In the genomic region with DNA sequence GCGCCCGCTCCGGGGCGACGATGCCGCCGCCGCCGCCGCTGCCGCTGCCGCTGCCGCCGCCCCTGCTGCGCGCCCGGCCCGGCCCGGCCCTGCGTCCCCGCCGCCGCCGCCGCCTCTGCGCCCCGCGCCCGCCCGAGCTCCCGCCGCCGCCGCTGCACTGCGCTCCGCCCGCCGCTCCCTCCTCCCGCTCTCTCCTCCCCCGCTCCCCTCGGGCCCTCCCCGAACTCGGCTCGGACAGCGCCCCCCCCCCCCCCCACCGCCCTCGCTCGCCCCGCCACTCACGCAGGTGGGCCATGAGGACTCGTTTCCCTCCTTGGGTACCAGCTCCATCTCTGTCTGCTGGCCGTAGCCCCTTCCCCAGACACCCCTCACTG, we compare ENCODE assay signal across 10 mouse cellular contexts. TPM values are rescaled to one million over a fixed set of nuclear protein-coding genes. Genes with fewer than 3 reads are reported as not detected.
A peak's percentile ranks its signal among the peaks of the same experiment; 100 is the strongest.
DNase-seq lines count a peak whose midpoint lies in the region; ATAC-seq and TF ChIP-seq lines count a peak whose summit lies in the region.
"Had no signal": no experiment of that assay in that cellular context is flagged by ENCODE, and none has a peak within 500 bp of the region (broad histone marks: within the 10 kb centered on the region; RNA-seq: fewer than 3 reads in every experiment).

No protein-coding gene starts in this region.

- ATAC-seq in heart, embryonic 12.5 days (ENCODE audit: insufficient number of reproducible peaks, low FRiP score), result no peak
- ATAC-seq in megakaryocyte, adult 5-6 weeks (ENCODE audit: poor library complexity, severe bottlenecking), result no peak

- H3K27me3 ChIP-seq in heart, embryonic 12.5 days (replicated peaks), result peaks cover 87% of the 10 kb centered on the region
- H3K27me3 ChIP-seq in E14TG2a.4 (ENCODE audit: insufficient read depth, low read length), result peaks cover 64% of the 10 kb centered on the region
- H3K27me3 ChIP-seq in embryonic facial prominence, embryonic 10.5 days (replicated peaks; ENCODE audit: low read depth, poor library complexity, severe bottlenecking), result peaks cover 81% of the 10 kb centered on the region
- peaks cover 87% of the 10 kb centered on the region for H3K27me3 ChIP-seq in limb, embryonic 10.5 days (ENCODE audit: low read depth, poor library complexity, severe bottlenecking)

- no peak overlapping the region for H3K27ac ChIP-seq in heart, embryonic 12.5 days (ENCODE audit: poor library complexity, severe bottlenecking)
- no peak overlapping the region; the same call in 1 of the 2 replicates for H3K27ac ChIP-seq in embryonic facial prominence, embryonic 10.5 days (replicated peaks)
- H3K27ac ChIP-seq in limb, embryonic 10.5 days, result no peak overlapping the region

- H3K4me3 ChIP-seq in heart, embryonic 12.5 days, result peak overlapping the region; percentile 58
- H3K4me3 ChIP-seq in E14TG2a.4 (replicated peaks; ENCODE audit: low read length), result peak overlapping the region; percentile 82
- peak overlapping the region; percentile 65 for H3K4me3 ChIP-seq in embryonic facial prominence, embryonic 10.5 days
- peak overlapping the region; percentile 54 for H3K4me3 ChIP-seq in limb, embryonic 10.5 days
- H3K4me3 ChIP-seq: myocyte had no signal

- 17% methylated on average over 16 of the region's 52 CpGs for WGBS in heart, embryonic 12.5 days
- 3% methylated on average over 29 of the region's 52 CpGs for WGBS in embryonic facial prominence, embryonic 10.5 days
- 2% methylated on average over 21 of the region's 52 CpGs for WGBS in limb, embryonic 10.5 days

- peak overlapping the region; percentile 96 for H3K4me2 ChIP-seq in heart, embryonic 12.5 days

- H3K36me3 ChIP-seq in heart, embryonic 12.5 days, result no peaks in the 10 kb centered on the region
- H3K36me3 ChIP-seq in E14TG2a.4 (ENCODE audit: insufficient read depth, low read length), result no peaks in the 10 kb centered on the region
- no peaks in the 10 kb centered on the region for H3K36me3 ChIP-seq in embryonic facial prominence, embryonic 10.5 days (replicated peaks)
- H3K36me3 ChIP-seq in limb, embryonic 10.5 days, result no peaks in the 10 kb centered on the region

- peak overlapping the region; percentile 63 for H3K9ac ChIP-seq in heart, embryonic 12.5 days

- DNase-seq in heart, postnatal 36 days, result no peak
- DNase-seq in embryonic facial prominence, embryonic 10.5 days (ENCODE audit: low spot score), result peak; percentile 23
- DNase-seq in limb, embryonic 10.5 days (ENCODE audit: low spot score), result peak; percentile 41
- no peak for DNase-seq in spleen, postnatal 36 days (ENCODE audit: low spot score in 2 of 2)
- no peak for DNase-seq in thymus, adult 18-20 months

- intact Hi-C loops in heart, postnatal 36 days (cut with DNase I), result no loop called here

- H3K4me1 ChIP-seq in heart, embryonic 12.5 days (replicated peaks), result peaks cover 2% of the 10 kb centered on the region; the same call in 1 of the 2 replicates
- peaks cover 10% of the 10 kb centered on the region for H3K4me1 ChIP-seq in E14TG2a.4 (replicated peaks; ENCODE audit: low read depth, low read length)
- peaks cover 12% of the 10 kb centered on the region for H3K4me1 ChIP-seq in embryonic facial prominence, embryonic 10.5 days
- H3K4me1 ChIP-seq in limb, embryonic 10.5 days, result peaks cover 7% of the 10 kb centered on the region

- H3K9me3 ChIP-seq in heart, embryonic 12.5 days (replicated peaks), result no peaks in the 10 kb centered on the region
- peaks cover 18% of the 10 kb centered on the region for H3K9me3 ChIP-seq in E14TG2a.4 (ENCODE audit: low read length)
- H3K9me3 ChIP-seq in embryonic facial prominence, embryonic 10.5 days, result no peaks in the 10 kb centered on the region
- no peaks in the 10 kb centered on the region for H3K9me3 ChIP-seq in limb, embryonic 10.5 days (replicated peaks)

- no peak for TF ChIP-seq CTCF in E14TG2a.4 (conservative IDR thresholded peaks at IDR 0.05; ENCODE audit: low read length)

RNA-seq across cellular contexts. Expression of gene Atp2b2, which starts 0.5 kb away (rescaled TPM):
- 0.03 and 0.10 TPM in 2 replicates for polyA plus RNA-seq in heart, embryonic 12.5 days (2016; fragmentation: Nextera tagmentation; extraction: Ambion mirVana)
- total RNA-seq in heart, postnatal 36 days (2021), result under 1 TPM; 0.73 to 0.75 TPM
- 0.92 and 1.1 TPM in 2 replicates for polyA plus RNA-seq in embryonic facial prominence, embryonic 10.5 days (2016; fragmentation: Nextera tagmentation; extraction: Ambion mirVana)
- polyA plus RNA-seq in limb, embryonic 10.5 days (2016; fragmentation: Nextera tagmentation; extraction: Ambion mirVana), result 0.03 TPM in 2 replicates
- total RNA-seq in megakaryocyte, adult 5-6 weeks (2015), result not detected in 2 replicates
- total RNA-seq in megakaryocyte, adult 5-6 weeks (2017), result not detected in 2 replicates
- total RNA-seq: CH12.LX had no signal
- polyA plus RNA-seq: myocyte had no signal

Comparison
In these comparisons a context has a peak if more than half of its experiments do, and no peak if none do; other contexts are left out.
1. DNase-seq: peak in embryonic facial prominence, embryonic 10.5 days (single experiment) and limb, embryonic 10.5 days (single experiment); none in heart, postnatal 36 days (0 of 2), spleen, postnatal 36 days (0 of 2) and thymus, adult 18-20 months (0 of 2).
2. Peak in every context shown above with its lines, with median percentiles within 50 percentile points of each other: H3K4me3 ChIP-seq.